ENCODE assay signal across 15 mouse cellular contexts in the genomic region with DNA sequence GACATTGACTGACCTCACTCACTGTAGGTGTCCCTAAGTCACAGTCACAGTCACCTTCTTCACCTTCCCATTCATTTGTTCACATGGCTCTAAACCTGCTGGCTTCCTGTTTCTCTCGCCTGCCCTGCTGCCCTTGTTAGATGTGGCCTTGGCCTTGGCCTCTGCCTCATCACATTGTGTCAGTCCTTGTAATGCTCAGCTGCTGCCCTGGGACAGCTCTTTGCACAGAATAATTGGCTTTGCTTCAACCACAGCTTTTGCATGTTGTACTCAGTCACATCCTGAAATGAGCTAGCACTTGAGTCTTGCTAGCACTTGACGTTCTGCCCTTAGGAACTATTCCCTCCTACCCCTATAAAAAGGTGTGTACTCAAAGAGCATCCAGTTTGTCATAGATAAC. TPM values are rescaled to one million over a fixed set of nuclear protein-coding genes. Genes with fewer than 3 reads are reported as not detected.
DNase-seq lines count a peak whose midpoint lies in the region; ATAC-seq and TF ChIP-seq lines count a peak whose summit lies in the region.
"Had no signal": no experiment of that assay in that cellular context is flagged by ENCODE, and none has a peak within 500 bp of the region (broad histone marks: within the 10 kb centered on the region; RNA-seq: fewer than 3 reads in every experiment).

No protein-coding gene starts in this region.

- no peaks in the 10 kb centered on the region for H3K27me3 ChIP-seq in liver, embryonic 12.5 days (replicated peaks)
- no peaks in the 10 kb centered on the region for H3K27me3 ChIP-seq in CH12.LX (replicated peaks)
- H3K27me3 ChIP-seq: hindbrain, embryonic 12.5 days; midbrain, embryonic 15.5 days had no signal

- peaks cover 87% of the 10 kb centered on the region for H3K36me3 ChIP-seq in liver, embryonic 12.5 days
- H3K36me3 ChIP-seq in CH12.LX (replicated peaks in 1 of 2; ENCODE audit: control insufficient read depth in 1 of 2, insufficient read depth in 1 of 2, low read length in 1 of 2) = peaks cover 2 to 31% of the 10 kb centered on the region in 2 experiments
- H3K36me3 ChIP-seq: midbrain, embryonic 15.5 days had no signal

- H3K27ac ChIP-seq in liver, embryonic 12.5 days = 0 out of 2 replicates have a peak overlapping the region, but pooled peaks have one; percentile 36
- H3K27ac ChIP-seq in CH12.LX (ENCODE audit: insufficient read depth, low read depth) = peak overlapping the region; percentile 87
- H3K27ac ChIP-seq: heart, embryonic 10.5 days; hindbrain, embryonic 12.5 days; limb, embryonic 10.5 days; midbrain, embryonic 15.5 days had no signal

- TF ChIP-seq POLR2A in CH12.LX (IDR thresholded peaks at IDR 0.05; ENCODE audit: low read depth, low read length) = peak; percentile 50

- no peak for ATAC-seq in liver, embryonic 12.5 days
- ATAC-seq in granulocyte monocyte progenitor cell, adult 5-6 weeks (replicated peaks; ENCODE audit: poor library complexity, severe bottlenecking) = peak; percentile 15; the same call in 1 of the 2 replicates
- ATAC-seq: midbrain, embryonic 15.5 days had no signal

- H3K9ac ChIP-seq in liver, embryonic 12.5 days = no peak overlapping the region
- peak overlapping the region; percentile 49; the same call in 1 of the 2 replicates for H3K9ac ChIP-seq in CH12.LX (ENCODE audit: insufficient read depth, low read depth)
- H3K9ac ChIP-seq: hindbrain, embryonic 12.5 days; midbrain, embryonic 15.5 days had no signal

- dilution Hi-C loops in CH12.LX (cut with MboI; ENCODE audit: extremely low pct_ligation_motif_present, extremely low pct_unique_long_range_greater_than_20kb, low sequenced_read_pairs) = no loop called here

- no peak overlapping the region for H3K4me3 ChIP-seq in liver, embryonic 12.5 days
- no peak overlapping the region for H3K4me3 ChIP-seq in CH12.LX (replicated peaks in 1 of 3; ENCODE audit: low read depth in 2 of 3, low read length in 2 of 3, poor library complexity in 1 of 3)
- H3K4me3 ChIP-seq: heart, embryonic 10.5 days; hindbrain, embryonic 12.5 days; layer of hippocampus, adult 2 months; limb, embryonic 10.5 days; midbrain, embryonic 15.5 days had no signal

- no peak; the same call in 1 of the 2 replicates for TF ChIP-seq RAD21 in CH12.LX (IDR thresholded peaks at IDR 0.05; ENCODE audit: low read depth, low read length)

- H3K4me1 ChIP-seq in liver, embryonic 12.5 days = peaks cover 44% of the 10 kb centered on the region
- H3K4me1 ChIP-seq in CH12.LX (ENCODE audit: control insufficient read depth in 1 of 2, insufficient read depth in 2 of 2) = peaks cover 20 to 64% of the 10 kb centered on the region in 2 experiments
- H3K4me1 ChIP-seq: hindbrain, embryonic 12.5 days; midbrain, embryonic 15.5 days had no signal

- H3K4me2 ChIP-seq in liver, embryonic 12.5 days = no peak overlapping the region
- peak overlapping the region; percentile 83; the same call in 1 of the 2 replicates for H3K4me2 ChIP-seq in CH12.LX (ENCODE audit: insufficient read depth, low read depth, poor library complexity, severe bottlenecking)
- H3K4me2 ChIP-seq: hindbrain, embryonic 12.5 days; midbrain, embryonic 15.5 days had no signal

- 0 out of 2 replicates have a peak, but pooled peaks cover 4% of the 10 kb centered on the region for H3K79me2 ChIP-seq in CH12.LX (replicated peaks; ENCODE audit: control insufficient read depth, extremely low read depth, insufficient read depth, poor library complexity, severe bottlenecking)

- DNase-seq in liver (no peak), CH12.LX (ENCODE audit: extremely low read depth) (peak; percentile 90)
- peak; percentile 60 to 63 for DNase-seq in natural killer cell, adult 2 months (ENCODE audit: low spot score in 2 of 2)
- DNase-seq in left cerebral cortex, adult 11 months (ENCODE audit: low spot score) = no peak
- DNase-seq in left cerebral cortex, adult 9 months (ENCODE audit: low spot score in 2 of 2) = no peak
- DNase-seq in layer of hippocampus, postnatal 10 days (ENCODE audit: low spot score in 2 of 2) = no peak
- DNase-seq: cerebellum, adult 8-10 months; kidney, adult 2 months had no signal

- no peak for TF ChIP-seq CTCF in CH12.LX (conservative IDR thresholded peaks at IDR 0.05 in 1 of 2, IDR thresholded peaks at IDR 0.05 in 1 of 2; ENCODE audit: low read depth in 2 of 2, low read length in 2 of 2)

- H3K9me3 ChIP-seq in liver, embryonic 12.5 days (replicated peaks) = no peaks in the 10 kb centered on the region
- no peaks in the 10 kb centered on the region for H3K9me3 ChIP-seq in CH12.LX (replicated peaks; ENCODE audit: low read length)
- H3K9me3 ChIP-seq: heart, embryonic 10.5 days; hindbrain, embryonic 12.5 days; limb, embryonic 10.5 days; midbrain, embryonic 15.5 days had no signal

- in situ Hi-C loops in CH12.LX (cut with MboI; ENCODE audit: low pct_ligation_motif_present, low pct_unique_long_range_greater_than_20kb, low sequenced_read_pairs) = no loop called here

- peak; percentile 89 for TF ChIP-seq EP300 in CH12.LX (IDR thresholded peaks at IDR 0.05; ENCODE audit: low read length)

- WGBS in liver, embryonic 12.5 days (ENCODE audit: insufficient replicate concordance) = 78% methylated on average over 2 of the region's 2 CpGs

TF ChIP-seq in CH12.LX, 34 proteins besides CTCF, POLR2A, EP300 and RAD21:
- TF ChIP-seq NRF1 (IDR thresholded peaks at IDR 0.05; ENCODE audit: low read depth, low read length) = peak; percentile 35; the same call in 1 of the 2 replicates
- peak; percentile 44; the same call in 1 of the 2 replicates for TF ChIP-seq RCOR1 (conservative IDR thresholded peaks at IDR 0.05; ENCODE audit: low read depth, low read length)
- TF ChIP-seq MAX (IDR thresholded peaks at IDR 0.05; ENCODE audit: low read length) = peak; percentile 35; the same call in 1 of the 2 replicates
- TF ChIP-seq ZMIZ1 (IDR thresholded peaks at IDR 0.05; ENCODE audit: low read depth, low read length) = peak; percentile 8; the same call in 1 of the 2 replicates
- 0 out of 2 replicates have a peak, but pooled peaks have one; percentile 6 for TF ChIP-seq SMC3 (IDR thresholded peaks at IDR 0.05; ENCODE audit: low read depth, low read length)
- TF ChIP-seq USF2 (conservative IDR thresholded peaks at IDR 0.05; ENCODE audit: low read depth, low read length) = 0 out of 2 replicates have a peak, but pooled peaks have one; percentile 4
- TF ChIP-seq SIN3A (IDR thresholded peaks at IDR 0.05; ENCODE audit: low read length) = peak; percentile 85; the same call in 1 of the 2 replicates
- peak; percentile 70 for TF ChIP-seq TCF12 (IDR thresholded peaks at IDR 0.05; ENCODE audit: low read depth, low read length)
- TF ChIP-seq CHD2 (IDR thresholded peaks at IDR 0.05; ENCODE audit: low read length) = no peak
- TF ChIP-seq POLR2AphosphoS2 (IDR thresholded peaks at IDR 0.05; ENCODE audit: low read depth, low read length) = no peak
- TF ChIP-seq TBP (conservative IDR thresholded peaks at IDR 0.05; ENCODE audit: low read depth, low read length) = peak; percentile 69; the same call in 1 of the 2 replicates
- TF ChIP-seq NELFE (IDR thresholded peaks at IDR 0.05; ENCODE audit: low read depth, low read length) = no peak
- TF ChIP-seq JUND (conservative IDR thresholded peaks at IDR 0.05; ENCODE audit: low read depth, low read length) = peak; percentile 82
- no peak for TF ChIP-seq MAZ (IDR thresholded peaks at IDR 0.05; ENCODE audit: low read depth, low read length)
- TF ChIP-seq ETS1 (conservative IDR thresholded peaks at IDR 0.05; ENCODE audit: low read depth, low read length) = peak; percentile 95
- peak; percentile 82 for TF ChIP-seq MEF2A (IDR thresholded peaks at IDR 0.05; ENCODE audit: borderline replicate concordance, low read depth, low read length)
- TF ChIP-seq ZNF384 (IDR thresholded peaks at IDR 0.05; ENCODE audit: low read depth, low read length) = 0 out of 2 replicates have a peak, but pooled peaks have one; percentile 8
- TF ChIP-seq MYC (IDR thresholded peaks at IDR 0.05; ENCODE audit: low read depth, low read length) = peak; percentile 74; the same call in 1 of the 2 replicates
- TF ChIP-seq MXI1 (IDR thresholded peaks at IDR 0.05; ENCODE audit: low read depth, low read length) = no peak; the same call in none of the 2 replicates
- no peak for TF ChIP-seq KAT2A (IDR thresholded peaks at IDR 0.05; ENCODE audit: insufficient replicate concordance, low read length)
- peak; percentile 84 for TF ChIP-seq BHLHE40 (IDR thresholded peaks at IDR 0.05; ENCODE audit: low read depth, low read length)
- peak; percentile 82 for TF ChIP-seq JUN (IDR thresholded peaks at IDR 0.05; ENCODE audit: insufficient read depth, low read depth, low read length)
- peak; percentile 81 for TF ChIP-seq ELF1 (IDR thresholded peaks at IDR 0.05; ENCODE audit: low read depth, low read length)
- TF ChIP-seq E2F4 (IDR thresholded peaks at IDR 0.05; ENCODE audit: insufficient replicate concordance, low read depth, low read length) = no peak
- TF ChIP-seq ZKSCAN1 (IDR thresholded peaks at IDR 0.05; ENCODE audit: borderline replicate concordance, low read depth, low read length) = no peak
- TF ChIP-seq USF1 (IDR thresholded peaks at IDR 0.05; ENCODE audit: low read depth, low read length) = no peak
- peak; percentile 92 for TF ChIP-seq IRF4 (IDR thresholded peaks at IDR 0.05; ENCODE audit: low read depth, low read length)
- TF ChIP-seq HCFC1 (IDR thresholded peaks at IDR 0.05; ENCODE audit: low read depth, low read length) = no peak; the same call in 1 of the 2 replicates
- no peak for TF ChIP-seq GABPA (IDR thresholded peaks at IDR 0.05; ENCODE audit: insufficient replicate concordance, low read depth, low read length)
- peak; percentile 85 for TF ChIP-seq MAFK (IDR thresholded peaks at IDR 0.05; ENCODE audit: insufficient replicate concordance, low read length)
- TF ChIP-seq CHD1 (IDR thresholded peaks at IDR 0.05; ENCODE audit: low read depth, low read length) = no peak
- TF ChIP-seq ZC3H11A (IDR thresholded peaks at IDR 0.05; ENCODE audit: low read depth, low read length) = no peak
- TF ChIP-seq UBTF (IDR thresholded peaks at IDR 0.05; ENCODE audit: low read depth, low read length) = no peak
- TF ChIP-seq PAX5 (IDR thresholded peaks at IDR 0.05; ENCODE audit: low read length) = no peak

RNA-seq across cellular contexts. Expression of a gene that starts 42.2 kb away (rescaled TPM):
- 40.1 and 42.5 TPM in 2 replicates for polyA plus RNA-seq in liver, embryonic 12.5 days (2016; fragmentation: Nextera tagmentation; extraction: Ambion mirVana)
- total RNA-seq in CH12.LX (2012; rRNA removed) (25.1 and 28.1 TPM in 2 replicates), CH12.LX (2014; rRNA removed) (25.4 TPM in 2 replicates)
- polyA plus RNA-seq in CH12.LX (2012; ENCODE audit: insufficient read length, low read depth) = 30.4 and 31.4 TPM in 2 replicates
- 27.0 and 27.9 TPM in 2 replicates for total RNA-seq in granulocyte monocyte progenitor cell, adult 5-6 weeks (2014; fragmentation: Nextera tagmentation)
- 24.9 and 42.3 TPM in 2 replicates for total RNA-seq in granulocyte monocyte progenitor cell, adult 5-6 weeks (2017)
- 10 to 100 TPM; 71.2 to 79.9 TPM for total RNA-seq in layer of hippocampus, postnatal 10 days (2021)

Comparison
In these comparisons a context has a peak if more than half of its experiments do, and no peak if none do; other contexts are left out.
1. DNase-seq: peak in CH12.LX (single experiment) and natural killer cell, adult 2 months (2 of 2); none in liver (single experiment), left cerebral cortex, adult 11 months (single experiment), left cerebral cortex, adult 9 months (0 of 2) and layer of hippocampus, postnatal 10 days (0 of 2).